Mouse (Mus musculus): ENCODE results near the gene Gm20498.

- TF ChIP-seq CTCF (IDR thresholded peaks at IDR 0.05; ENCODE audit: control insufficient read depth, insufficient read depth, low read length) (no peak), POLR2A (IDR thresholded peaks at IDR 0.05; ENCODE audit: borderline replicate concordance, control insufficient read depth, low read depth, low read length) (no peak)
Measured at GRCm38 (mm10) chr12:81315953-81316352, 216.8 kb downstream of the Gm20498 start.
